12 mouse cellular contexts compared by ENCODE assay signal in genomic region chr19:53422358-53423308, GRCm38 (mm10). TPM values are rescaled to one million over a fixed set of nuclear protein-coding genes. Genes with fewer than 3 reads are reported as not detected.
A peak's percentile ranks its signal among the peaks of the same experiment; 100 is the strongest.
DNase-seq lines count a peak whose midpoint lies in the region; ATAC-seq and TF ChIP-seq lines count a peak whose summit lies in the region.
"Had no signal": no experiment of that assay in that cellular context is flagged by ENCODE, and none has a peak within 500 bp of the region (broad histone marks: within the 10 kb centered on the region; RNA-seq: fewer than 3 reads in every experiment).

No protein-coding gene starts in this region.

- H3K9ac ChIP-seq in kidney, postnatal 0 days (ENCODE audit: low read depth, low read length): no peak overlapping the region
- H3K9ac ChIP-seq in kidney, embryonic 14.5 days (ENCODE audit: low read depth, low read length): no peak overlapping the region
- 0 out of 2 replicates have a peak overlapping the region, but pooled peaks have one; percentile 2 for H3K9ac ChIP-seq in intestine, embryonic 16.5 days (ENCODE audit: low read depth, low read length)
- no peak overlapping the region for H3K9ac ChIP-seq in forebrain, embryonic 13.5 days
- H3K9ac ChIP-seq: limb, embryonic 15.5 days had no signal

- ATAC-seq in kidney, postnatal 0 days (replicated peaks; ENCODE audit: low FRiP score, low read depth): no peak
- no peak for ATAC-seq in kidney, embryonic 14.5 days (ENCODE audit: low FRiP score, low TSS enrichment)
- ATAC-seq in intestine, embryonic 16.5 days: no peak
- no peak for ATAC-seq in forebrain, embryonic 13.5 days

- H3K4me3 ChIP-seq in kidney, postnatal 0 days (replicated peaks; ENCODE audit: low read depth, low read length): no peak overlapping the region
- no peak overlapping the region for H3K4me3 ChIP-seq in kidney, embryonic 14.5 days (ENCODE audit: low read length)
- H3K4me3 ChIP-seq in C2C12 (ENCODE audit: insufficient read depth, poor library complexity, severe bottlenecking): no peak overlapping the region
- peak overlapping the region; percentile 71 for H3K4me3 ChIP-seq in E14TG2a.4 (replicated peaks; ENCODE audit: low read length)
- no peak overlapping the region for H3K4me3 ChIP-seq in intestine, embryonic 16.5 days (ENCODE audit: low read length)
- no peak overlapping the region for H3K4me3 ChIP-seq in forebrain, embryonic 13.5 days

- H3K9me3 ChIP-seq in kidney, postnatal 0 days (replicated peaks; ENCODE audit: low read length): no peaks in the 10 kb centered on the region
- no peaks in the 10 kb centered on the region for H3K9me3 ChIP-seq in kidney, embryonic 14.5 days (ENCODE audit: control insufficient read depth, low read length)
- no peaks in the 10 kb centered on the region for H3K9me3 ChIP-seq in E14TG2a.4 (ENCODE audit: low read length)
- H3K9me3 ChIP-seq in intestine, embryonic 16.5 days (ENCODE audit: control insufficient read depth, low read length): no peaks in the 10 kb centered on the region
- no peaks in the 10 kb centered on the region for H3K9me3 ChIP-seq in forebrain, embryonic 13.5 days (replicated peaks)
- H3K9me3 ChIP-seq: limb, embryonic 15.5 days had no signal

- WGBS in kidney, postnatal 0 days: 65% methylated on average over 18 of the region's 18 CpGs
- WGBS in kidney, embryonic 14.5 days: 69% methylated on average over 18 of the region's 18 CpGs
- WGBS in intestine, embryonic 16.5 days: 63% methylated on average over 18 of the region's 18 CpGs
- WGBS in forebrain, embryonic 13.5 days: 76% methylated on average over 18 of the region's 18 CpGs

- no peaks in the 10 kb centered on the region for H3K79me2 ChIP-seq in C2C12 (ENCODE audit: control insufficient read depth, insufficient read depth)

- no peak overlapping the region for H3K4me2 ChIP-seq in kidney, postnatal 0 days (ENCODE audit: low read length)
- no peak overlapping the region for H3K4me2 ChIP-seq in kidney, embryonic 14.5 days (replicated peaks; ENCODE audit: low read depth, low read length)
- H3K4me2 ChIP-seq in intestine, embryonic 16.5 days (ENCODE audit: low read depth, low read length): peak overlapping the region; percentile 30
- no peak overlapping the region for H3K4me2 ChIP-seq in forebrain, embryonic 13.5 days

- no peaks in the 10 kb centered on the region for H3K79me3 ChIP-seq in C2C12 (ENCODE audit: low read depth)

- peaks cover 20% of the 10 kb centered on the region; the same call in 1 of the 2 replicates for H3K4me1 ChIP-seq in kidney, postnatal 0 days (replicated peaks; ENCODE audit: insufficient read depth, low read length)
- peaks cover 25% of the 10 kb centered on the region for H3K4me1 ChIP-seq in kidney, embryonic 14.5 days (ENCODE audit: control insufficient read depth, insufficient read depth, low read length)
- H3K4me1 ChIP-seq in E14TG2a.4 (replicated peaks; ENCODE audit: low read depth, low read length): peaks cover 81% of the 10 kb centered on the region
- H3K4me1 ChIP-seq in intestine, embryonic 16.5 days (ENCODE audit: control insufficient read depth, insufficient read depth, low read length): peaks cover 20% of the 10 kb centered on the region
- peaks cover 21% of the 10 kb centered on the region for H3K4me1 ChIP-seq in forebrain, embryonic 13.5 days

- no peaks in the 10 kb centered on the region for H3K36me3 ChIP-seq in kidney, postnatal 0 days (ENCODE audit: insufficient read depth, low read length)
- H3K36me3 ChIP-seq in kidney, embryonic 14.5 days (ENCODE audit: control insufficient read depth, insufficient read depth, low read length): no peaks in the 10 kb centered on the region
- no peaks in the 10 kb centered on the region for H3K36me3 ChIP-seq in C2C12 (ENCODE audit: control insufficient read depth, insufficient read depth)
- no peaks in the 10 kb centered on the region for H3K36me3 ChIP-seq in E14TG2a.4 (ENCODE audit: insufficient read depth, low read length)
- H3K36me3 ChIP-seq in intestine, embryonic 16.5 days (ENCODE audit: control insufficient read depth, insufficient read depth, low read length): no peaks in the 10 kb centered on the region
- no peaks in the 10 kb centered on the region for H3K36me3 ChIP-seq in forebrain, embryonic 13.5 days (ENCODE audit: poor library complexity, severe bottlenecking)
- H3K36me3 ChIP-seq: limb, embryonic 15.5 days had no signal

- H3ac ChIP-seq in C2C12 (ENCODE audit: control insufficient read depth, insufficient read length, low read depth): peak overlapping the region; percentile 39

- TF ChIP-seq CTCF in kidney, postnatal 0 days (IDR thresholded peaks at IDR 0.05; ENCODE audit: low read depth): peak; percentile 52; the same call in 1 of the 2 replicates
- TF ChIP-seq CTCF in C2C12 (IDR thresholded peaks at IDR 0.05; ENCODE audit: control insufficient read depth, insufficient read depth, insufficient read length) (peak; percentile 18), E14TG2a.4 (conservative IDR thresholded peaks at IDR 0.05; ENCODE audit: low read length) (peak; percentile 8; the same call in 1 of the 2 replicates)

- H3K27ac ChIP-seq in kidney, postnatal 0 days: peak overlapping the region; percentile 13; the same call in 1 of the 2 replicates
- H3K27ac ChIP-seq in kidney, embryonic 14.5 days (ENCODE audit: low read depth, low read length): no peak overlapping the region
- H3K27ac ChIP-seq in intestine, embryonic 16.5 days (ENCODE audit: low read length): no peak overlapping the region
- H3K27ac ChIP-seq in forebrain, embryonic 13.5 days: no peak overlapping the region
- H3K27ac ChIP-seq: limb, embryonic 15.5 days had no signal

- no peaks in the 10 kb centered on the region for H3K27me3 ChIP-seq in kidney, postnatal 0 days (ENCODE audit: insufficient read depth, low read length)
- H3K27me3 ChIP-seq in kidney, embryonic 14.5 days (ENCODE audit: control insufficient read depth, insufficient read depth, low read length): no peaks in the 10 kb centered on the region; the same call in none of the 2 replicates
- no peaks in the 10 kb centered on the region for H3K27me3 ChIP-seq in C2C12 (ENCODE audit: control insufficient read depth, insufficient read depth, insufficient read length)
- peaks cover 23% of the 10 kb centered on the region for H3K27me3 ChIP-seq in E14TG2a.4 (ENCODE audit: insufficient read depth, low read length)
- H3K27me3 ChIP-seq in intestine, embryonic 16.5 days (replicated peaks; ENCODE audit: control insufficient read depth, insufficient read depth, low read length): no peaks in the 10 kb centered on the region
- H3K27me3 ChIP-seq in forebrain, embryonic 13.5 days: 0 out of 2 replicates have a peak, but pooled peaks cover 5% of the 10 kb centered on the region
- H3K27me3 ChIP-seq: limb, embryonic 15.5 days had no signal

- no peak for DNase-seq in kidney, postnatal 0 days (ENCODE audit: low spot score)
- no peak for DNase-seq in adrenal gland, adult 8-10 months
- DNase-seq in spleen, adult 12 weeks (ENCODE audit: low spot score): no peak
- DNase-seq: gastrocnemius, postnatal 10 days had no signal

TF ChIP-seq in C2C12, 6 proteins besides CTCF, POLR2A, EP300 and RAD21:
- TF ChIP-seq USF1 (IDR thresholded peaks at IDR 0.05; ENCODE audit: low read depth): no peak
- no peak for TF ChIP-seq FOSL1 (IDR thresholded peaks at IDR 0.05; ENCODE audit: insufficient read depth, low read length, poor library complexity, severe bottlenecking)

RNA-seq across cellular contexts. Expression of gene Smndc1, which starts 32.3 kb away (rescaled TPM):
- 47.2 and 47.6 TPM in 2 replicates for polyA plus RNA-seq in kidney, postnatal 0 days (2015; fragmentation: Nextera tagmentation; extraction: Ambion mirVana)
- polyA plus RNA-seq in kidney, embryonic 14.5 days (2014; fragmentation: Nextera tagmentation; extraction: Ambion mirVana): 47.7 and 49.4 TPM in 2 replicates
- polyA plus RNA-seq in C2C12 (2012; fragmentation: generic; extraction: Trizol): 31.9 TPM
- 36.3 and 40.5 TPM in 2 replicates for polyA plus RNA-seq in intestine, embryonic 16.5 days (2015; fragmentation: Nextera tagmentation; extraction: Ambion mirVana)
- total RNA-seq in adrenal gland, adult 8-10 months (2022): 10 to 100 TPM; 40.5 to 49.4 (median 45.6) TPM
- 48.7 and 50.9 TPM in 2 replicates for polyA plus RNA-seq in forebrain, embryonic 13.5 days (2015; fragmentation: Nextera tagmentation; extraction: Ambion mirVana)

RNA-seq across cellular contexts. Expression of gene Gm10197, which starts 51.1 kb away (rescaled TPM):
- polyA plus RNA-seq in kidney, postnatal 0 days (2015; fragmentation: Nextera tagmentation; extraction: Ambion mirVana): not detected in 2 replicates
- polyA plus RNA-seq in kidney, embryonic 14.5 days (2014; fragmentation: Nextera tagmentation; extraction: Ambion mirVana): 2.0 and 3.2 TPM in 2 replicates
- not detected for polyA plus RNA-seq in C2C12 (2012; fragmentation: generic; extraction: Trizol)
- not detected in 2 replicates for polyA plus RNA-seq in intestine, embryonic 16.5 days (2015; fragmentation: Nextera tagmentation; extraction: Ambion mirVana)
- total RNA-seq in adrenal gland, adult 8-10 months (2022): not detected
- polyA plus RNA-seq in forebrain, embryonic 13.5 days (2015; fragmentation: Nextera tagmentation; extraction: Ambion mirVana): not detected in 2 replicates
- total RNA-seq: adrenal gland, postnatal 14 days; gastrocnemius, postnatal 10 days had no signal
- polyA plus RNA-seq: embryonic facial prominence, embryonic 11.5 days; limb, embryonic 15.5 days had no signal
